Mouse (Mus musculus): Measurements from ENCODE around the gene Dnttip1.

Gene Dnttip1

GRCm38 (mm10) chr2:164806614-164807013 lies 60.8 kb downstream of the Dnttip1 start:
- no peak for DNase-seq

GRCm38 (mm10) chr2:164813557-164813956 lies 67.8 kb downstream of the Dnttip1 start:
- DNase-seq, result no peak

GRCm38 (mm10) chr2:164815348-164815747 lies 69.6 kb downstream of the Dnttip1 start:
- no peak for DNase-seq

- no peak for DNase-seq
Measured at GRCm38 (mm10) chr2:164815821-164816220, 70.0 kb downstream of the Dnttip1 start.

GRCm38 (mm10) chr2:164817206-164817605 lies 71.4 kb downstream of the Dnttip1 start:
- no peak for DNase-seq

GRCm38 (mm10) chr2:164817703-164818102 lies 71.9 kb downstream of the Dnttip1 start:
- DNase-seq, result no peak

Data from right cerebral cortex, postnatal 14 days (tissue).